Mouse (Mus musculus) limb, embryonic 15.5 days (tissue): ENCODE results near the gene Snai1. TPM values are rescaled to one million over a fixed set of nuclear protein-coding genes. Genes with fewer than 3 reads are reported as not detected.

Source experiments
- ATAC-seq: fragments of 200-750 bp; cut with Nextera tagmentation; 2 replicates; pipeline ENCODE4 v1.8.0; 2017; ENCODE audit warnings: low read depth, moderate TSS enrichment; ENCODE audit not compliant: insufficient number of reproducible peaks, low FRiP score, low TSS enrichment
- H3K27ac ChIP-seq: fragments of 300-500 bp; sonication (generic); 2 replicates; pipeline ENCODE4 v1.5.1; 2015; ENCODE audit warnings: moderate library complexity, mild to moderate bottlenecking, inconsistent platforms
- H3K27me3 ChIP-seq: fragments of 300-500 bp; sonication (generic); 2 replicates; pipeline ENCODE4 v1.6.1; 2015; ENCODE audit warnings: inconsistent platforms
- H3K36me3 ChIP-seq: fragments of 300-500 bp; sonication (generic); 2 replicates; pipeline ENCODE4 v1.6.1; 2015; ENCODE audit warnings: inconsistent platforms
- H3K4me1 ChIP-seq: fragments of 300-500 bp; sonication (generic); 2 replicates; pipeline ENCODE4 v1.6.1; 2015; ENCODE audit warnings: inconsistent platforms
- H3K4me2 ChIP-seq: fragments of 300-500 bp; sonication (generic); 2 replicates; pipeline ENCODE4 v1.6.1; 2015; ENCODE audit warnings: mild to moderate bottlenecking, inconsistent platforms
- H3K4me3 ChIP-seq: fragments of 300-500 bp; sonication (generic); 2 replicates; pipeline ENCODE4 v1.5.1; 2015; ENCODE audit warnings: mild to moderate bottlenecking, inconsistent platforms
- H3K9ac ChIP-seq: fragments of 300-500 bp; sonication (generic); 2 replicates; pipeline ENCODE4 v1.6.1; 2015; ENCODE audit warnings: inconsistent platforms
- H3K9me3 ChIP-seq: fragments of 300-500 bp; sonication (generic); 2 replicates; pipeline ENCODE4 v1.6.1; 2016; ENCODE audit warnings: inconsistent platforms
- WGBS: fragments of 180-500 bp; shearing (Covaris S2); methylation state at CpG from one replicate; pipeline ENCODE4 v1.1.7; 2015; 5-methylcytosine and 5-hydroxymethylcytosine counted together
- polyA plus RNA-seq: library from polyadenylated mRNA; unstranded; fragments of >200 nt; fragmentation: Nextera tagmentation; extraction: Ambion mirVana; gene quantifications from 2 replicates; pipeline ENCODE4 v1.2.1, GENCODE M21; 2015

The Snai1 gene
- polyA plus RNA-seq, 1 experiment from 2014 or later = 52.6 TPM

DNA sequence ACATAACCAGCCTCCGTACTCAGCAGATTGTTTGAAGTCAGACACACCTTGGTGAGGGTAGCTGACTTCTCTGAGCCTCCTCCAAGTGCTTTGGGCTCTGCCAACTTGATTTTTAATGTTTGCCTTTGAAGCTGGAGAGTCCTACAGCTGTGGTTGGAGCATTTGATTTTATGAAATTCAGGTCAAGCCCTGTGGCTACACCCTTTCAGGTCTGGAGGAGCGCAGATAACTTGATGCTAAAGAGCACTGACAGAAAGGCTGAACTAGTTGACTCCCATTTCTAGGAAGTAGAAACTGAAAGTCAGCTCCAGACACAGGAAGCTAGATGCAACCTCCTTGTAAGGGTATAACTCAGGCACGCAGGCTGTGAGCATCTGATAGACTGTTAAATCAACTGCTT is 32.9 kb upstream of the Snai1 start:
- H3K4me3 ChIP-seq = peak overlapping the region; percentile 99; the same call in 1 of the 2 replicates
- no peak overlapping the region for H3K9ac ChIP-seq
- H3K36me3 ChIP-seq = peaks cover 31% of the 10 kb centered on the region
- no peaks in the 10 kb centered on the region for H3K27me3 ChIP-seq
- 69% methylated on average over 3 of the region's 3 CpGs for WGBS
- ATAC-seq = no peak
- H3K4me1 ChIP-seq = peaks cover 30% of the 10 kb centered on the region
- peak overlapping the region; percentile 93 for H3K4me2 ChIP-seq
- H3K27ac ChIP-seq = no peak overlapping the region
- H3K9me3 ChIP-seq = no peaks in the 10 kb centered on the region

- Histone ChIP-seq H3K27ac (no peak overlapping the region), H3K4me1 (peaks cover 30% of the 10 kb centered on the region), H3K4me2 (no peak overlapping the region), H3K36me3 (peaks cover 46% of the 10 kb centered on the region), H3K9me3 (no peaks in the 10 kb centered on the region), H3K27me3 (no peaks in the 10 kb centered on the region), H3K4me3 (no peak overlapping the region), H3K9ac (no peak overlapping the region)
- WGBS = 80% methylated on average over 10 of the region's 10 CpGs
- no peak for ATAC-seq
Observed at GRCm38 (mm10) chr2:167506546-167507260, 31.3 kb upstream of the Snai1 start.

- Histone ChIP-seq H3K4me3 (no peak overlapping the region), H3K4me2 (no peak overlapping the region), H3K27ac (no peak overlapping the region), H3K4me1 (peaks cover 29% of the 10 kb centered on the region), H3K9ac (no peak overlapping the region), H3K36me3 (peaks cover 57% of the 10 kb centered on the region), H3K27me3 (no peaks in the 10 kb centered on the region), H3K9me3 (no peaks in the 10 kb centered on the region)
- ATAC-seq = no peak
- WGBS = 75% methylated on average over 3 of the region's 3 CpGs
Observed at GRCm38 (mm10) chr2:167507719-167508385, 30.1 kb upstream of the Snai1 start.

- H3K4me1 ChIP-seq = peaks cover 26% of the 10 kb centered on the region
- 97% methylated on average over 4 of the region's 4 CpGs for WGBS
- H3K36me3 ChIP-seq = peaks cover 64% of the 10 kb centered on the region
- no peak for ATAC-seq
- no peak overlapping the region for H3K4me2 ChIP-seq
- H3K9ac ChIP-seq = no peak overlapping the region
- H3K4me3 ChIP-seq = no peak overlapping the region
- H3K27me3 ChIP-seq = no peaks in the 10 kb centered on the region
- H3K27ac ChIP-seq = no peak overlapping the region
- no peaks in the 10 kb centered on the region for H3K9me3 ChIP-seq
Observed at GRCm38 (mm10) chr2:167508569-167508968, 29.4 kb upstream of the Snai1 start.

- Histone ChIP-seq H3K27me3 (no peaks in the 10 kb centered on the region), H3K4me1 (peaks cover 9% of the 10 kb centered on the region), H3K9ac (no peak overlapping the region), H3K27ac (no peak overlapping the region), H3K36me3 (peaks cover 82% of the 10 kb centered on the region), H3K9me3 (no peaks in the 10 kb centered on the region), H3K4me2 (no peak overlapping the region), H3K4me3 (no peak overlapping the region)
- WGBS = 90% methylated on average over 3 of the region's 3 CpGs
- ATAC-seq = no peak
Observed at GRCm38 (mm10) chr2:167510485-167510884, 27.5 kb upstream of the Snai1 start.

- no peak overlapping the region for H3K4me2 ChIP-seq
- H3K4me1 ChIP-seq = no peaks in the 10 kb centered on the region
- H3K9me3 ChIP-seq = no peaks in the 10 kb centered on the region
- peaks cover 95% of the 10 kb centered on the region for H3K36me3 ChIP-seq
- H3K27ac ChIP-seq = no peak overlapping the region
- H3K9ac ChIP-seq = no peak overlapping the region
- 95% methylated on average over 9 of the region's 9 CpGs for WGBS
- H3K27me3 ChIP-seq = no peaks in the 10 kb centered on the region
- ATAC-seq = no peak
- no peak overlapping the region for H3K4me3 ChIP-seq
Observed at GRCm38 (mm10) chr2:167512365-167512764, 25.6 kb upstream of the Snai1 start.

GRCm38 (mm10) chr2:167512970-167513369 is 25.0 kb upstream of the Snai1 start:
- Histone ChIP-seq H3K27ac (no peak overlapping the region), H3K36me3 (peaks cover 95% of the 10 kb centered on the region), H3K4me2 (no peak overlapping the region), H3K9me3 (no peaks in the 10 kb centered on the region), H3K9ac (no peak overlapping the region), H3K4me1 (no peaks in the 10 kb centered on the region), H3K27me3 (no peaks in the 10 kb centered on the region), H3K4me3 (no peak overlapping the region)
- no peak for ATAC-seq
- WGBS = 90% methylated on average over 5 of the region's 5 CpGs

- 95% methylated on average over 4 of the region's 4 CpGs for WGBS
- H3K4me1 ChIP-seq = no peaks in the 10 kb centered on the region
- H3K27me3 ChIP-seq = no peaks in the 10 kb centered on the region
- no peaks in the 10 kb centered on the region for H3K9me3 ChIP-seq
- no peak overlapping the region for H3K9ac ChIP-seq
- H3K4me3 ChIP-seq = no peak overlapping the region
- H3K27ac ChIP-seq = no peak overlapping the region
- no peak overlapping the region for H3K4me2 ChIP-seq
- no peak for ATAC-seq
- peaks cover 86% of the 10 kb centered on the region for H3K36me3 ChIP-seq
Observed at GRCm38 (mm10) chr2:167514641-167515040, 23.4 kb upstream of the Snai1 start.

DNA sequence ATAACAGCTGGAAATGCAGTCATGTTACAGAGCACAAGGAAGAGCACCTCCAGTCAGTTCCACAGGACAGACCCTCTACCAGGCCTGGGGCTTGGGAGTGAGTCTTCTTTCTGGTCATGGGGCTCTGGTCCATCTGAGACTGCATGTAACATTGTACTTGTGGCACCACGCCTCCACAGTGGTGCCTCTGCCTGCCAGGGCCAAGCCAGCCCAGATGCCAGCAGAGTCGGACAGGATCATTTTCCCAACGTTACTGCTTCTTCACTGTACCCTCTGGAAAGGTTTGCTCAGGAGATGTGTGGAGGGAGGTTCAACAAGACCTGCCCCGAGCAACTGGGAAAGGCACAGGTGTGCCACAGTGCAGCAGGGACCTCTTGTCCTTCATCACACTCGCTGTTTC is 22.3 kb upstream of the Snai1 start:
- H3K4me2 ChIP-seq = no peak overlapping the region
- no peaks in the 10 kb centered on the region for H3K27me3 ChIP-seq
- no peak overlapping the region for H3K9ac ChIP-seq
- no peak for ATAC-seq
- H3K36me3 ChIP-seq = peaks cover 85% of the 10 kb centered on the region
- H3K4me3 ChIP-seq = no peak overlapping the region
- no peak overlapping the region for H3K27ac ChIP-seq
- H3K4me1 ChIP-seq = no peaks in the 10 kb centered on the region
- no peaks in the 10 kb centered on the region for H3K9me3 ChIP-seq
- 87% methylated on average over 5 of the region's 5 CpGs for WGBS

DNA sequence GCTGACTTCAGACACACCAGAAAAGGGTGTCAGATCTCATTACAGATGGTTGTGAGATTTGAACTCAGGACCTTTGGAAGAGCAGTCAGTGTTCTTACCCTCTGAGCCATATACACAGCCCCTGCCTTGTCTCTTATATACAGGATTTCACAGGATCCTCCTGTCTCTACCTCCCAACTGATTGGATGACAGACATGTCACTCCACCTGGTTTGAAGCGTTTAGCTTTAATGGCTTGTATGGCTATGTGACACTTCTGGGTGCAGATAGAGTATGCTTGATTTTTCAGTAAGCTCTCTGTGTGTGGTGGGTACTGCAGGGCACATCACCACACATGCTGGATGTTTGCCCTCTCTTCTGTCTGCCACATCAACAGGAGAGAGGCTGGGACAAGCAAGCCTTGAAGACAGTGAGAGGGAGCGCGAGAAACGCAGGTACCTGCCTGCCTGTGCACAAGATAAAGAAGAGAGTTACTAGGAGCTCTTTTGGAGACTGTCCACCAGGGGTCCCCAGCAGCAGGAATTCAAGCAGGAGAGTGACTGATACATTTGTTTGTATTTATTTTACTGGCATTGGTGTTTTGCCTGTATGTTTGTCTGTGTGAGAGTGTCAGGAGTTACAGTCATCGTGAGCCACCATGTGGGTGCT is 18.3 kb upstream of the Snai1 start:
- Histone ChIP-seq H3K4me2 (no peak overlapping the region), H3K4me1 (no peaks in the 10 kb centered on the region), H3K9me3 (no peaks in the 10 kb centered on the region), H3K27me3 (no peaks in the 10 kb centered on the region), H3K4me3 (no peak overlapping the region), H3K36me3 (peaks cover 46% of the 10 kb centered on the region), H3K27ac (no peak overlapping the region), H3K9ac (no peak overlapping the region)
- ATAC-seq = no peak
- WGBS = 70% methylated on average over 5 of the region's 5 CpGs

DNA sequence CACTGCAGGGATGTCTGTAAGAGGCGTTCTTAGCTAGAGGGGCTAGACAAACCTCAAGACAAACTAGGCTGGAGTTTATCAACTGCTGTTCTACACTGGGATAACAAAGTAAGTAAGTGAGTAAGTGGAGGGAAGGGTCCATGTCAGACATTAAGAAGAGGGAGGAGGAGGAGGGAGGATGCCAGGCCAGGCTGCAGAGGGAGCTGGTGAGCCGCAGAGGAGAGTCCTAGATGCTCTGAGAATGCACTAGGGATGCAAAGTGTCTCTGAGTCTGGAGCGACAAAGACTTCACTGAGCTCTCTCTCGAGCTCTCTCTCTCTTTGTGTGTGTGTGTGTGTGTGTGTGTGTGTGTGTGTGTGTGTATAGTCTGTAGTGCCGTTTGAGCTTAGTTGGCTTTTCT is 9.7 kb upstream of the Snai1 start:
- ATAC-seq = no peak
- no peak overlapping the region for H3K9ac ChIP-seq
- H3K36me3 ChIP-seq = no peaks in the 10 kb centered on the region
- no peak overlapping the region for H3K4me2 ChIP-seq
- H3K27ac ChIP-seq = no peak overlapping the region
- no peak overlapping the region for H3K4me3 ChIP-seq
- H3K9me3 ChIP-seq = no peaks in the 10 kb centered on the region
- 18% methylated on average over 5 of the region's 5 CpGs for WGBS
- no peaks in the 10 kb centered on the region for H3K4me1 ChIP-seq
- no peaks in the 10 kb centered on the region for H3K27me3 ChIP-seq

- ATAC-seq = no peak
- no peak overlapping the region for H3K9ac ChIP-seq
- no peak overlapping the region for H3K27ac ChIP-seq
- H3K4me1 ChIP-seq = no peaks in the 10 kb centered on the region
- H3K36me3 ChIP-seq = no peaks in the 10 kb centered on the region
- no peak overlapping the region for H3K4me2 ChIP-seq
- H3K9me3 ChIP-seq = no peaks in the 10 kb centered on the region
- 48% methylated on average over 5 of the region's 5 CpGs for WGBS
- no peak overlapping the region for H3K4me3 ChIP-seq
- no peaks in the 10 kb centered on the region for H3K27me3 ChIP-seq
Observed at GRCm38 (mm10) chr2:167529935-167530513, 8.0 kb upstream of the Snai1 start.
